Mouse (Mus musculus) C2C12 (cell line): Measurements from ENCODE around the gene Rftn2. TPM values are rescaled to one million over a fixed set of nuclear protein-coding genes. Genes with fewer than 3 reads are reported as not detected.

Experiments
- H3K27me3 ChIP-seq: one replicate; pipeline ENCODE4 v1.6.1; 2011; ENCODE audit not compliant: control insufficient read depth, insufficient read depth, insufficient read length
- H3K36me3 ChIP-seq: one replicate; pipeline ENCODE4 v1.6.1; 2011; ENCODE audit not compliant: control insufficient read depth, insufficient read depth
- H3K4me3 ChIP-seq: one replicate; pipeline ENCODE4 v1.5.1; 2011; ENCODE audit warnings: mild to moderate bottlenecking, control low read depth; ENCODE audit not compliant: poor library complexity, insufficient read depth, severe bottlenecking
- H3K79me2 ChIP-seq: one replicate; pipeline ENCODE4 v1.6.1; 2011; ENCODE audit not compliant: control insufficient read depth, insufficient read depth
- H3K79me3 ChIP-seq: one replicate; pipeline ENCODE4 v1.6.1; 2011; ENCODE audit warnings: low read depth, control low read depth
- H3ac ChIP-seq: one replicate; pipeline ENCODE3; 2011; ENCODE audit warnings: low read depth; ENCODE audit not compliant: control insufficient read depth, insufficient read length
- CEBPB ChIP-seq: IDR thresholded peaks from one replicate; pipeline ENCODE4 v1.6.1; 2011; ENCODE audit warnings: low read depth, mild to moderate bottlenecking, control low read depth, moderate library complexity
- CTCF ChIP-seq: IDR thresholded peaks from one replicate; pipeline ENCODE4 v1.5.1; 2011; ENCODE audit not compliant: control insufficient read depth, insufficient read depth, insufficient read length
- FOSL1 ChIP-seq: IDR thresholded peaks from one replicate; pipeline ENCODE4 v1.8.0; 2011; ENCODE audit warnings: mild to moderate bottlenecking, low read length; ENCODE audit not compliant: poor library complexity, insufficient read depth, severe bottlenecking
- MAX ChIP-seq: IDR thresholded peaks from one replicate; pipeline ENCODE4 v1.6.1; 2011; ENCODE audit warnings: mild to moderate bottlenecking, control low read depth
- MYOD1 ChIP-seq: IDR thresholded peaks from one replicate; pipeline ENCODE4 v1.6.1; 2011; ENCODE audit warnings: low read depth; ENCODE audit not compliant: control insufficient read depth, insufficient read length
- MYOG ChIP-seq: IDR thresholded peaks from one replicate; pipeline ENCODE4 v1.6.1; 2011; ENCODE audit not compliant: control insufficient read depth, insufficient read length; ENCODE audit errors: extremely low read depth
- USF1 ChIP-seq: IDR thresholded peaks from one replicate; pipeline ENCODE4 v1.6.1; 2011; ENCODE audit warnings: low read depth, mild to moderate bottlenecking, control low read depth, moderate library complexity
- long read RNA-seq, 2 experiments: library from polyadenylated mRNA; unstranded; transcript quantifications; one replicate each; pipeline ENCODE4 v2.0.0; 2019 to 2020
- polyA plus RNA-seq: library from polyadenylated mRNA; unstranded; fragments of >200 nt; fragmentation: generic; extraction: Trizol; gene quantifications from one replicate; pipeline ENCODE4 v1.2.1, GENCODE M21; 2012; ENCODE audit warnings: missing spikeins

Gene Rftn2
- polyA plus RNA-seq, result 13.0 TPM
- long read RNA-seq, experiment 1, transcript Rftn2-201 (9 exons, 3,677 nt), result major isoform, 21 of 36 reads
- long read RNA-seq, experiment 1, partial matches to known transcripts, result 9 of 36 reads
- long read RNA-seq, experiment 1, other reads (novel, unspliced or antisense), result 6 of 36 reads
- long read RNA-seq, experiment 2, transcript Rftn2-201 (9 exons, 3,677 nt), result major isoform, 69 of 96 reads
- long read RNA-seq, experiment 2, partial matches to known transcripts, result 5 of 96 reads
- long read RNA-seq, experiment 2, other reads (novel, unspliced or antisense), result 22 of 96 reads

GRCm38 (mm10) chr1:55226011-55226857 is at the start of gene Rftn2:
Gene Rftn2, minus strand, starts transcription at chr1:55226782.
- peaks cover 59% of the 10 kb centered on the region for H3K79me2 ChIP-seq
- H3K79me3 ChIP-seq, result peaks cover 19% of the 10 kb centered on the region
- peak within 1 kb of the TSS; percentile 34 for H3ac ChIP-seq
- H3K4me3 ChIP-seq, result peak within 1 kb of the TSS; percentile 53
- H3K27me3 ChIP-seq, result no peaks in the 10 kb centered on the region
- TF ChIP-seq MYOD1 (no peak), USF1 (no peak), MAX (no peak), CEBPB (no peak), MYOG (no peak), FOSL1 (no peak), CTCF (no peak)
- peaks cover 5% of the 10 kb centered on the region for H3K36me3 ChIP-seq

GRCm38 (mm10) chr1:55265447-55265846 is 38.9 kb upstream of the Rftn2 start:
- H3K79me2 ChIP-seq, result no peaks in the 10 kb centered on the region
- no peak overlapping the region for H3ac ChIP-seq
- H3K79me3 ChIP-seq, result no peaks in the 10 kb centered on the region
- TF ChIP-seq CEBPB (no peak), MAX (no peak), CTCF (no peak), FOSL1 (no peak), MYOG (no peak), MYOD1 (no peak), USF1 (no peak)
- H3K36me3 ChIP-seq, result no peaks in the 10 kb centered on the region
- H3K27me3 ChIP-seq, result no peaks in the 10 kb centered on the region
- H3K4me3 ChIP-seq, result no peak overlapping the region

- Histone ChIP-seq H3K27me3 (no peaks in the 10 kb centered on the region), H3K79me3 (no peaks in the 10 kb centered on the region), H3K4me3 (no peak overlapping the region), H3K36me3 (no peaks in the 10 kb centered on the region), H3K79me2 (no peaks in the 10 kb centered on the region), H3ac (no peak overlapping the region)
- TF ChIP-seq CEBPB, result no peak
- TF ChIP-seq MYOG, result no peak
- TF ChIP-seq MAX, result no peak
- TF ChIP-seq FOSL1, result no peak
- no peak for TF ChIP-seq USF1
- TF ChIP-seq MYOD1, result no peak
- no peak for TF ChIP-seq CTCF
Measured at GRCm38 (mm10) chr1:55264385-55264784, 37.8 kb upstream of the Rftn2 start.

GRCm38 (mm10) chr1:55246374-55246773 is 19.8 kb upstream of the Rftn2 start:
- no peak overlapping the region for H3ac ChIP-seq
- TF ChIP-seq MYOD1 (no peak), USF1 (no peak), MAX (no peak), CEBPB (no peak), FOSL1 (no peak), MYOG (no peak), CTCF (no peak)
- no peaks in the 10 kb centered on the region for H3K27me3 ChIP-seq
- no peak overlapping the region for H3K4me3 ChIP-seq
- peaks cover 29% of the 10 kb centered on the region for H3K79me2 ChIP-seq
- H3K36me3 ChIP-seq, result peaks cover 14% of the 10 kb centered on the region
- peaks cover 21% of the 10 kb centered on the region for H3K79me3 ChIP-seq

- H3K79me2 ChIP-seq, result peaks cover 72% of the 10 kb centered on the region
- H3ac ChIP-seq, result no peak overlapping the region
- no peak for TF ChIP-seq MYOD1
- TF ChIP-seq MAX, result no peak
- no peak for TF ChIP-seq USF1
- TF ChIP-seq FOSL1, result no peak
- no peaks in the 10 kb centered on the region for H3K27me3 ChIP-seq
- H3K36me3 ChIP-seq, result peaks cover 20% of the 10 kb centered on the region
- peaks cover 60% of the 10 kb centered on the region for H3K79me3 ChIP-seq
- H3K4me3 ChIP-seq, result peak overlapping the region; percentile 79
Measured at GRCm38 (mm10) chr1:55239237-55239636, 12.7 kb upstream of the Rftn2 start.
